Mouse (Mus musculus) layer of hippocampus, postnatal 10 days (tissue): Measurements from ENCODE around the gene Cacng5. TPM values are rescaled to one million over a fixed set of nuclear protein-coding genes. Genes with fewer than 3 reads are reported as not detected.

Experiments used
- DNase-seq, 2 experiments: peaks; one replicate each; pipeline ENCODE4 v3.0.0; 2021; ENCODE audit warnings: low spot score in 2 of 2
- total RNA-seq, 2 experiments: library from RNA; stranded (reverse); gene quantifications; 2 replicates each; pipeline ENCODE4 v1.2.3; 2021

Cacng5 gene
- total RNA-seq, 2 experiments from 2014 or later = 18.6 to 21.1 TPM

GRCm38 (mm10) chr11:107887342-107887741 lies 27.5 kb downstream of the Cacng5 start:
- no peak for DNase-seq

DNA sequence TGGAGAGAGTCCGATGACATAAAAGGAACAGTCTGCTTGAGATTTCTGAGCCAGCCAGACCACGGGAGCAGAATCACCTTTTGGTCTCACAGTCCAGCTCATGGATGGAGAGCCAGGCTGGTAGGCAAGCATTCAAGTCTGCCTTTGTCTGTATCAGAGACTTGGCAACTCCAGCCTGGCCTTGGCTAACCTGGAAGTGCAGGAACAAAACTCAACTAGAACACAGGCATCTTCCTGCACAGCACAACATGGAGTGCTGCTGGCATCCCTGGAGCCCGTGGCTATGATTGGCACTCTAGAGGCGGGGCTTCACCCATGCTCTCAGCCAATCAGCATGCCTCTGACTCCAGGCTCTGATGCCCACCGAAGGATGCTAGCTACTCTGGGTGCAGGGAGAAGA lies 38.0 kb downstream of the Cacng5 start:
- peak; percentile 51 to 55 for DNase-seq

- DNase-seq = no peak
Measured at GRCm38 (mm10) chr11:107875861-107876494, 38.9 kb downstream of the Cacng5 start.

GRCm38 (mm10) chr11:107872743-107873142 lies 42.1 kb downstream of the Cacng5 start:
- no peak for DNase-seq

GRCm38 (mm10) chr11:107867509-107867908 lies 47.3 kb downstream of the Cacng5 start:
- DNase-seq = no peak

- DNase-seq = peak; percentile 91 to 92
Measured at GRCm38 (mm10) chr11:107865128-107865527, 49.7 kb downstream of the Cacng5 start.

DNA sequence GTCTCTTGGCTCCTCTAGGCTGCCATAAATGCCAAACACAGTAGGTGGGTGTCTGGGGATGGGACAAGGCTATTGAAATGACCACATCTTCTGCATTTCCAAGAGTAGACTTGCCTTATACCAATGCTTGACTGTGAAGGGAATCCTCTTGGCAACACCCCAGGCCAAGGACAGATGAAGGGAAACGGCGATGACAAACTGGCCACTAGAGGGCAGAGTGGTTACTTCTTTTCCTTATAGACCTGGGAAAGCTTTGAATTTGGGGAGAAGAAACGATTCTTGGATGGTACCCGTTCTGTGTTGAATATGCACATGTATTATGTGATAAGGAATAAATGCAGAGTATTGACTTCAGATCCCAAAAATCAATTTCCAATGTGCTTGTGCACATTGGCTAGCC lies 50.8 kb downstream of the Cacng5 start:
- peak; percentile 85 to 86 for DNase-seq

DNA sequence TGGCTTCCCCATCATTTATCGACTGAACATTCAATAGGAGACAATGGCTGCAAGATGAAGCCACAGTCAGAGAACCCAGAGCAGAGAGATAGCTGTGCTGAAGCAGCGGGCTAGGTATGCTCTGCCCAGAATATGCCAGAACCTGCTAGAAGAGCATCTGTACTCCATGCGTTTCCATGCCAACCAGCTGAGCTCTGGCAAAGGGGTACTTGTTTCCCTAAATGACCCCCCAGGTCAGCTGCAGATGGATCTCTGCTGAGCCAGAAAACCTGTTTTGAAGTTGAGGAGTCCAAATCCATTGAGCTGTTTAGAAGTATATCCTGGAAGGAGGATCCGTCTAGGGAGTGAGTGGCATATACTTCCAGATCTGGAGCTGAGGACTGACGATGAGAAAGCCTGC lies 53.1 kb downstream of the Cacng5 start:
- no peak for DNase-seq

- no peak for DNase-seq
Measured at GRCm38 (mm10) chr11:107859871-107860270, 55.0 kb downstream of the Cacng5 start.

GRCm38 (mm10) chr11:107859288-107859687 lies 55.6 kb downstream of the Cacng5 start:
- peak; percentile 57 to 71 for DNase-seq

DNA sequence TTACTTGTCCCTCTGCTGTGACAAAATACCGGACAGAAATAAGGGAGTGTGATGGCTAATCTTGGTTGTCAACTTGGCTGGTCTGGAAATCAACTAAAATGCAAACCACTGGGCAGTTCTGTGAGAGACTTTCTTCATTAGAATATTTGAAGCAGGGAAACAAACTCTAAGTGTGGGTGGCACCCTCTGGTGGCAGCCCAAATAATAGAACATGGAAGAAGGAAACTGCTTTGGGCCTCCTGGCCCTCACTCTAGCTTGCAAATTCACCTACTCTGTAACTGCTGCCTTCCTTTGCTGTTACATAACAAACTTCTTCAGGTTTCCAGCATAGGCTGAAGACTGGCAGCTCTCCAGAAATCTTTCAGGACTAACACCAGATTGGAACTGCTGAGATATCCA lies 61.8 kb downstream of the Cacng5 start:
- DNase-seq = peak; percentile 78 to 84

DNA sequence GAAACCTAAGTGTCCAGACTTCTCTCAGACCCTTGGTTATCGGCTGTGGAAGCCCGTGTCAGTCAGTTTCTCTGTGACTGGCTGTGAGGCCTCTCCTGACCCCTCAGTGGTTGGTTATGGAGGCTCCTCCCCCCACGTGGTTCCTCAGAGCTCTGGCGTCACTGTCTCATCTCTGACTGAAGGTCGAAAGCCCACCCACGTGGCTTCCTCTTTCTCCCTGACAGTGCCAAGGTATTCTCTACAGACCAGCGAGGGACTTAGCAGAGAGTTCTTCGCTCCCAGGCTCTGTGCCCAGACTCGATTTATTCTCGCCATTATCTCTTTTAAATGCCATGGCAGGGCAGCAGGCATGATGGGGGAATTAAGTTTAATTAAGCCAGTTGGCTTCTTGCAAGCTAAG lies 65.2 kb downstream of the Cacng5 start:
- peak; percentile 23 to 44 for DNase-seq

- no peak for DNase-seq
Measured at GRCm38 (mm10) chr11:107844175-107844574, 70.7 kb downstream of the Cacng5 start.

DNA sequence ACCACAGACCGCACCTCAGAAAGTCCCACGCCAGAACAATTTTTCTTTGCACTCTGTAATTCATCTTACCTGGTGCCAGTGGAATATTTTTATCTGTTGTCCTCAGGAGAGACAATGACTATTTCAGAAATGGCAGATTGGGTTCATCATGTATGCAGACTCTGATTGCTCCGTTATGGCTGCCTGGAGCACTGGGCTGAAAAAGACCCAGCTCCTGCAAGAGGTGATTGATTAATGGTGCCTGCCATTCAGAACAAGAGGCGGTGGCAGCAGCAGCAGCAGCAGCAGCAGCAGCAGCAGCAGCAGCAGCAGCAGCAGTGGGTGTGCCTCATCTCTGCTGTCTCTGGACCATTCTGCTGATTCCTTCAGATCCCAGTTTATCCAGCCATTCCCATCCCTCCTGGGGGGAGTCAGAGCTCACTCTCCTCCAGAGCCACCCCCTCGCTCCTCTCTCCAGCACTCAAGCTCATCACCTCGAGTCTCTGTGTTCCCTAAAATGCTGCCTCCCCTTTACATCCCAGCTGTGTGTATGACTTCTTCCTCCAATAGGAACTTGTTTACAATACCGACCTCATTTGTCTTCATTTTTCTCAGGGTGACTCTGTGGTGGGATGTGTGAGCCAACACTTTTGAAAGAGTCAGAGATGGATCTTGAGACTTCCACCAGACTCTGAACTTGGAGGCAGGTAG lies 81.4 kb downstream of the Cacng5 start:
- DNase-seq = no peak

Other genes starting within 250 kb of the Cacng5 start
- under 1 TPM in 1 of 2 experiments, not detected in 1; 0.27 TPM for gene Cacng1, start 198.5 kb downstream of the Cacng5 start, total RNA-seq
- 10 to 100 TPM; 73.0 to 74.9 TPM for gene Cacng4, start 120.5 kb downstream of the Cacng5 start, total RNA-seq